Mouse (Mus musculus): Measurements from ENCODE around the gene Tmem200b.

Tmem200b gene

GRCm38 (mm10) chr4:131921461-131922346 lies at the start of gene Tmem200b:
TSS of gene Tmem200b (plus strand) at chr4:131921771.
- DNase-seq: no peak

GRCm38 (mm10) chr4:131872672-131873292 lies 48.8 kb upstream of the Tmem200b start:
- peak; percentile 17 for DNase-seq

- DNase-seq: peak; percentile 96
Observed at GRCm38 (mm10) chr4:131873293-131874168, 48.0 kb upstream of the Tmem200b start, which contains the start of gene Srsf4. TSS of gene Srsf4 (plus strand) at chr4:131873617.

- no peak for DNase-seq
Observed at GRCm38 (mm10) chr4:131874169-131874536, 47.4 kb upstream of the Tmem200b start.

- no peak for DNase-seq
Observed at GRCm38 (mm10) chr4:131874567-131874966, 47.0 kb upstream of the Tmem200b start.

GRCm38 (mm10) chr4:131875242-131875641 lies 46.3 kb upstream of the Tmem200b start:
- no peak for DNase-seq

GRCm38 (mm10) chr4:131876836-131877235 lies 44.7 kb upstream of the Tmem200b start:
- no peak for DNase-seq

GRCm38 (mm10) chr4:131879692-131880091 lies 41.9 kb upstream of the Tmem200b start:
- no peak for DNase-seq

- no peak for DNase-seq
Observed at GRCm38 (mm10) chr4:131881306-131881705, 40.3 kb upstream of the Tmem200b start.

GRCm38 (mm10) chr4:131883571-131883970 lies 38.0 kb upstream of the Tmem200b start:
- no peak for DNase-seq

- no peak for DNase-seq
Observed at GRCm38 (mm10) chr4:131885376-131885775, 36.2 kb upstream of the Tmem200b start.

- DNase-seq: no peak
Observed at GRCm38 (mm10) chr4:131888564-131888963, 33.0 kb upstream of the Tmem200b start.

- DNase-seq: no peak
Observed at GRCm38 (mm10) chr4:131890692-131891091, 30.9 kb upstream of the Tmem200b start.

GRCm38 (mm10) chr4:131897109-131897508 lies 24.5 kb upstream of the Tmem200b start:
- no peak for DNase-seq

GRCm38 (mm10) chr4:131897787-131898186 lies 23.8 kb upstream of the Tmem200b start:
- DNase-seq: no peak

- DNase-seq: no peak
Observed at GRCm38 (mm10) chr4:131898503-131899179, 22.9 kb upstream of the Tmem200b start.

- DNase-seq: no peak
Observed at GRCm38 (mm10) chr4:131899180-131899554, 22.4 kb upstream of the Tmem200b start.

- DNase-seq: no peak
Observed at GRCm38 (mm10) chr4:131901090-131901489, 20.5 kb upstream of the Tmem200b start.

GRCm38 (mm10) chr4:131904478-131904877 lies 17.1 kb upstream of the Tmem200b start:
- DNase-seq: peak; percentile 49

GRCm38 (mm10) chr4:131906423-131906822 lies 15.1 kb upstream of the Tmem200b start:
- DNase-seq: no peak

- no peak for DNase-seq
Observed at GRCm38 (mm10) chr4:131907912-131908311, 13.7 kb upstream of the Tmem200b start.

- DNase-seq: no peak
Observed at GRCm38 (mm10) chr4:131910237-131910994, 11.2 kb upstream of the Tmem200b start.

Data from thymus, postnatal 14 days (tissue).